17 mouse cellular contexts compared by ENCODE assay signal in the genomic region with DNA sequence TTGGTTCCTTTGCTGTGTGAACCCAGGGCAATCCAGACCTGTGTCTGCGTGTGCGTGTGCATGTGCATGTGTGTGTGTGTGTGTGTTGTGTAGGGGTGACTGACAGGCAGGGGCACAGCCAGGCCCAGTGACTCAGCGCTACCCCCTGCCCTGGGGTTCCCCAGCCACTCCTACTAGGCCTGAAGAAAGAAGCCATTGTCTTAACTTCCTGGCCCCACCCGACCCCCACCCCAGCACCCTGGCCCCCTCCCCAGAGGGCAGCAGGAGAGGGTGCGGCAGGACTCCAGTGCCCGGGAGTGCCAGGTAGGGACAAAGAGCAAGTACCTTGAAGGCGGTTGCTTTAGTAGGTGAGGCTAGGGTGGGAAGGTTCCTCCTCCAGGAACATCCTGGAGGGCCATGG. TPM values are rescaled to one million over a fixed set of nuclear protein-coding genes. Genes with fewer than 3 reads are reported as not detected.
DNase-seq lines count a peak whose midpoint lies in the region; ATAC-seq lines count a peak whose summit lies in the region.
"Had no signal": no experiment of that assay in that cellular context is flagged by ENCODE, and none has a peak within 500 bp of the region (broad histone marks: within the 10 kb centered on the region; RNA-seq: fewer than 3 reads in every experiment).

No protein-coding gene starts in this region.

- H3K9me3 ChIP-seq in heart, embryonic 10.5 days = no peaks in the 10 kb centered on the region
- no peaks in the 10 kb centered on the region for H3K9me3 ChIP-seq in limb, embryonic 15.5 days
- no peaks in the 10 kb centered on the region for H3K9me3 ChIP-seq in forebrain, embryonic 13.5 days (replicated peaks)
- H3K9me3 ChIP-seq: forebrain, embryonic 15.5 days had no signal

- no peak overlapping the region for H3K9ac ChIP-seq in limb, embryonic 15.5 days
- H3K9ac ChIP-seq in forebrain, embryonic 13.5 days = no peak overlapping the region
- H3K9ac ChIP-seq: forebrain, embryonic 15.5 days had no signal

- ATAC-seq in limb, embryonic 15.5 days (ENCODE audit: insufficient number of reproducible peaks, low FRiP score, low TSS enrichment, low read depth) = no peak
- no peak for ATAC-seq in inflammation-experienced regulatory T-cells, adult 6 months
- no peak for ATAC-seq in forebrain, embryonic 13.5 days
- ATAC-seq: CD4-positive, CD25-positive, alpha-beta regulatory T cell, adult 4 months; forebrain, embryonic 15.5 days; hindbrain, postnatal 0 days had no signal

- H3K4me3 ChIP-seq in heart, embryonic 10.5 days = no peak overlapping the region
- no peak overlapping the region for H3K4me3 ChIP-seq in limb, embryonic 15.5 days
- H3K4me3 ChIP-seq in forebrain, embryonic 13.5 days = no peak overlapping the region
- H3K4me3 ChIP-seq: forebrain, embryonic 15.5 days had no signal

- no peaks in the 10 kb centered on the region for H3K27me3 ChIP-seq in heart, embryonic 10.5 days (ENCODE audit: insufficient read depth, poor library complexity, severe bottlenecking)
- H3K27me3 ChIP-seq in limb, embryonic 15.5 days = no peaks in the 10 kb centered on the region
- H3K27me3 ChIP-seq in forebrain, embryonic 13.5 days = no peaks in the 10 kb centered on the region
- H3K27me3 ChIP-seq: forebrain, embryonic 15.5 days had no signal

- peaks cover 56% of the 10 kb centered on the region for H3K4me1 ChIP-seq in heart, embryonic 10.5 days
- peaks cover 41% of the 10 kb centered on the region for H3K4me1 ChIP-seq in limb, embryonic 15.5 days
- H3K4me1 ChIP-seq in forebrain, embryonic 13.5 days = peaks cover 18% of the 10 kb centered on the region

- peaks cover 83% of the 10 kb centered on the region for H3K36me3 ChIP-seq in heart, embryonic 10.5 days
- H3K36me3 ChIP-seq in limb, embryonic 15.5 days = peaks cover 75% of the 10 kb centered on the region
- H3K36me3 ChIP-seq in forebrain, embryonic 13.5 days (ENCODE audit: poor library complexity, severe bottlenecking) = peaks cover 73% of the 10 kb centered on the region

- H3K4me2 ChIP-seq in limb, embryonic 15.5 days = no peak overlapping the region
- no peak overlapping the region for H3K4me2 ChIP-seq in forebrain, embryonic 13.5 days
- H3K4me2 ChIP-seq: forebrain, embryonic 15.5 days had no signal

- no peak for DNase-seq in heart, embryonic 10.5 days (ENCODE audit: low spot score)
- no peak for DNase-seq in heart, postnatal 4 days
- DNase-seq in 3T3-L1 (ENCODE audit: low read depth, low spot score) (peak; percentile 65), R1 (ENCODE audit: low read depth, low spot score) (peak; percentile 14)
- no peak for DNase-seq in Muller cell, postnatal 12 days (ENCODE audit: inconsistent ontology term)
- DNase-seq: cerebellum, adult 8-10 months; gastrocnemius, postnatal 25 days; kidney, postnatal 14 days; lung, adult 18-20 months; right cerebral cortex, postnatal 4 days had no signal

- 87% methylated on average over 7 of the region's 7 CpGs for WGBS in heart, embryonic 10.5 days
- 81% methylated on average over 7 of the region's 7 CpGs for WGBS in limb, embryonic 15.5 days
- WGBS in forebrain, embryonic 13.5 days = 88% methylated on average over 7 of the region's 7 CpGs

- H3K27ac ChIP-seq in heart, embryonic 10.5 days = peak overlapping the region; percentile 31; the same call in 1 of the 2 replicates
- H3K27ac ChIP-seq in limb, embryonic 15.5 days = 0 out of 2 replicates have a peak overlapping the region, but pooled peaks have one; percentile 18
- no peak overlapping the region for H3K27ac ChIP-seq in forebrain, embryonic 13.5 days
- H3K27ac ChIP-seq: forebrain, embryonic 15.5 days; hindbrain, postnatal 0 days had no signal

RNA-seq across cellular contexts. Expression of a gene that starts 10.8 kb away (rescaled TPM):
- 17.6 and 18.6 TPM in 2 replicates for polyA plus RNA-seq in heart, embryonic 10.5 days (2016; fragmentation: Nextera tagmentation; extraction: Ambion mirVana)
- total RNA-seq in heart, postnatal 4 days (2021) = 10 to 100 TPM; 37.0 to 43.0 TPM
- 58.6 and 61.4 TPM in 2 replicates for polyA plus RNA-seq in limb, embryonic 15.5 days (2015; fragmentation: Nextera tagmentation; extraction: Ambion mirVana)
- 10 to 100 TPM in 1 of 3 experiments, 1 to 10 TPM in 2; 8.5 to 10.8 (median 9.3) TPM for polyA plus RNA-seq in inflammation-experienced regulatory T-cells, adult 6 months (2017; shearing (Covaris generic))
- polyA plus RNA-seq in forebrain, embryonic 13.5 days (2015; fragmentation: Nextera tagmentation; extraction: Ambion mirVana) = 10.4 and 10.6 TPM in 2 replicates

RNA-seq across cellular contexts. Expression of a gene that starts 21.9 kb away (rescaled TPM):
- 53.5 and 62.2 TPM in 2 replicates for polyA plus RNA-seq in heart, embryonic 10.5 days (2016; fragmentation: Nextera tagmentation; extraction: Ambion mirVana)
- 10 to 100 TPM; 17.5 to 18.6 TPM for total RNA-seq in heart, postnatal 4 days (2021)
- 48.0 and 50.6 TPM in 2 replicates for polyA plus RNA-seq in limb, embryonic 15.5 days (2015; fragmentation: Nextera tagmentation; extraction: Ambion mirVana)
- polyA plus RNA-seq in inflammation-experienced regulatory T-cells, adult 6 months (2017; shearing (Covaris generic)) = 10 to 100 TPM; 15.4 to 21.5 (median 17.1) TPM
- 54.2 and 57.0 TPM in 2 replicates for polyA plus RNA-seq in forebrain, embryonic 13.5 days (2015; fragmentation: Nextera tagmentation; extraction: Ambion mirVana)

RNA-seq across cellular contexts. Expression of a gene that starts 30.7 kb away (rescaled TPM):
- polyA plus RNA-seq in heart, embryonic 10.5 days (2016; fragmentation: Nextera tagmentation; extraction: Ambion mirVana) = 447 and 460 TPM in 2 replicates
- total RNA-seq in heart, postnatal 4 days (2021) = 1,000 to 10,000 TPM; 1,326 to 1,351 TPM
- polyA plus RNA-seq in limb, embryonic 15.5 days (2015; fragmentation: Nextera tagmentation; extraction: Ambion mirVana) = 564 and 615 TPM in 2 replicates
- 1,000 to 10,000 TPM in 1 of 3 experiments, 100 to 1,000 TPM in 2; 925 to 1,158 (median 972) TPM for polyA plus RNA-seq in inflammation-experienced regulatory T-cells, adult 6 months (2017; shearing (Covaris generic))
- 555 and 583 TPM in 2 replicates for polyA plus RNA-seq in forebrain, embryonic 13.5 days (2015; fragmentation: Nextera tagmentation; extraction: Ambion mirVana)

RNA-seq across cellular contexts. Expression of a gene that starts 37.0 kb away (rescaled TPM):
- 56.3 and 78.7 TPM in 2 replicates for polyA plus RNA-seq in heart, embryonic 10.5 days (2016; fragmentation: Nextera tagmentation; extraction: Ambion mirVana)
- total RNA-seq in heart, postnatal 4 days (2021) = 10 to 100 TPM; 41.9 to 45.7 TPM
- 45.7 and 53.5 TPM in 2 replicates for polyA plus RNA-seq in limb, embryonic 15.5 days (2015; fragmentation: Nextera tagmentation; extraction: Ambion mirVana)
- polyA plus RNA-seq in inflammation-experienced regulatory T-cells, adult 6 months (2017; shearing (Covaris generic)) = 1 to 10 TPM; 3.1 to 5.4 (median 3.6) TPM
- 43.5 and 47.7 TPM in 2 replicates for polyA plus RNA-seq in forebrain, embryonic 13.5 days (2015; fragmentation: Nextera tagmentation; extraction: Ambion mirVana)

RNA-seq across cellular contexts. Expression of a gene that starts 37.9 kb away (rescaled TPM):
- not detected in 2 replicates for polyA plus RNA-seq in heart, embryonic 10.5 days (2016; fragmentation: Nextera tagmentation; extraction: Ambion mirVana)
- not detected for total RNA-seq in heart, postnatal 4 days (2021)
- not detected in 2 replicates for polyA plus RNA-seq in limb, embryonic 15.5 days (2015; fragmentation: Nextera tagmentation; extraction: Ambion mirVana)
- polyA plus RNA-seq in inflammation-experienced regulatory T-cells, adult 6 months (2017; shearing (Covaris generic)) = not detected
- not detected in 2 replicates for polyA plus RNA-seq in forebrain, embryonic 13.5 days (2015; fragmentation: Nextera tagmentation; extraction: Ambion mirVana)
- total RNA-seq: gastrocnemius, postnatal 25 days; hindbrain, postnatal 0 days; left cerebral cortex, adult 18-20 months had no signal
- polyA plus RNA-seq: CD4-positive, CD25-positive, alpha-beta regulatory T cell, adult 4 months had no signal

Comparison
In these comparisons a context has a peak if more than half of its experiments do, and no peak if none do; other contexts are left out.
1. DNase-seq: peak in 3T3-L1 (single experiment) and R1 (single experiment); none in heart, embryonic 10.5 days (single experiment), heart, postnatal 4 days (single experiment) and Muller cell, postnatal 12 days (single experiment).